Mouse (Mus musculus) adrenal gland, adult (tissue): ENCODE results near the gene Apba2.

ENCODE experiments used
- DNase-seq, 2 experiments: peaks; one replicate each; pipeline ENCODE4 v3.0.0; 2022 to 2023; ENCODE audit warnings: low spot score in 1 of 2; ENCODE audit not compliant: inconsistent age in 2 of 2

Apba2 gene

DNA sequence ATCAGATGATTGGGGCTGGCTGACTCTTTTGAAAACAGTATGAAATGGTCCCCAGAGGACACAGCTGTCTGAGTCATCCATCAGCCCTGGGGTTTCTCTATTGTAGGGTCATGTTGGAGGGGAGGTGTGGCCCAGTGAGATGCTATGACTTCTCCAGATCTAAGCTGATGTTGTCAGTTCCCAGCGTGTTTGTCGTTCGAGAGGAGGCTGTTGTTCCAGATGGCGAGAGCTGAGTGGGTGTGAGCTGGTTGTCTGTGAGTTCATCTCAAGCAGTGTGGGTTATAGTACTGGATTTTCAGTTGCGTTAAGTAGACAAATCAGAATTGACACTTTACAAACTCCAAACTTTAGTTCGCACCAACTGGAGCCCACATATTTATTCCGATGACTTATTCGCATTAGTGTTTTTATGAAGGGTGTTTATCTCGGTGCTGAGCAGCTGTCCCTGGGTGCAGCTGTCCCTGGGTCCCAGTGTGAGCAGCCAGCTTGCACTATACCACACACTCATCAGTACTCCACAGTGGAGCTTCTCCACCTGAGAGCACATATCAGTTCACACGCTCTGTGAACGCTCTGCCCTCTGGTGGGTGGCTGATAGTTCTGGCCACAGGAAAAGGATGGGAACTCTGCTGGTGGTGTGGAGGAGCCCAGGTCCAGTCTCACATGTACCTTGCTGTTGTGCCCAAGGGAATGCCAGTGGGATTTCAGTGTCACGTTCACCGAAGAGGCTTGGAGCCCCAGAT is 208.2 kb downstream of the Apba2 start:
- DNase-seq, result no peak

DNA sequence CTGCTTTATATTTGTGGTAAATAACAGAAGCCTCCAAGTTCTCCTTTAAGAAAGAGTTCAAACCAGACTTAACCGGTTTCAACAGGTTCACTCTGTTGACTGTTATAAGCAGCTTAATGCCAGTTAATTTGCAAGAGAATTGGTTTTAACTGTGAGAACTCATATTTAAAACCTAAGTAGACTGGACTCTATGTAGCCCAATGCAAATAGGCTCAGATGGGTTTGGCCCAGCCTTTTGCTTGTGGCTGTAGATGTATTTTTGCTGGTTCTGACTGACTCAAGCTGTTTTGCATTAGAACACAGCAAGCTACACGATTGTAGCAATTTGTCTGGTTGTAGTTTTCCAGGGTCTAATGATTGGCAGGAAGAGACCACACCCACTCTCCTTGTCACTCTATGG is 214.8 kb downstream of the Apba2 start:
- no peak for DNase-seq

DNA sequence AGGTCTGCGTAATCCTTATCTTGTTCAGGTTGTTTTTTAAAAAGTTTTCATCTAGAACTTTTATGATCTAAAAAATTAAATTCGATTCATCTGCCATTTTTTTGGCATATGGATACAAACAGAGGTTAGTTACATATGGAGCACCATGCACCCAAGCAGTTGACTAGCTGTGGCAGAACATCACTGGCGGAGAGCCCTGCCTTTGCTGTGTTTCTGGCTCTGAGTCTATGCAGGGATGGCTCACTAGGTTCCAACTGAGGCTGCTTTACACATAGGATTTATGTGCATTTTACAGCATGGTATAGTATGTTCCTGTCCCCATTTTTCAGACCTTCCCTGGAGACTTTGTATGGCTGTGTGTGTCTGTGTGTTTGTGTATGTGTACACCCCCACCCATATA is 221.8 kb downstream of the Apba2 start:
- no peak for DNase-seq

- DNase-seq, result no peak
These were observed 222.9 kb downstream of the Apba2 start for GRCm38 (mm10) chr7:64724409-64724808.

- peak in 1 of 2 experiments; percentile 35 for DNase-seq
These were observed 224.6 kb downstream of the Apba2 start for GRCm38 (mm10) chr7:64725967-64726695.

DNA sequence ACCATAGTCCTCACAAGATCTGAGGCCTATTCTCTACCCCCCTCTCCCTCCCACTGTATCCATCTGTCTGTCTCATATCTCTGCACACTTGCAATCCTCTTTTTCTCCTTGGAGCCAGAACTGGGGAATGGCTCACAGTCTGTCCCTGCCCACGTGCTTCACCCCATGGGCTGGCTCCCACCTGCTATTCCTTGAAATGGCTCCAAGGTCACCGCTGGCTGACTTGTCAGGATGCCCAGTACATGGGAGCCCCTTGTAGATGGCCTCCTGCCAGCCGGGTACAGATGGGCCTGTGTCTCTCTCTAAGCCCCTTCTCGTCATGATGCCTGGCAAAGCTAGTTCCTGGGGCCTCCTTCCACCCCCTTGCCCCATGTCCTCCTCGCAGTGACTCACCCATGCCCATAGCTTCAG is 226.7 kb downstream of the Apba2 start:
- DNase-seq, result peak; percentile 31 to 49

DNA sequence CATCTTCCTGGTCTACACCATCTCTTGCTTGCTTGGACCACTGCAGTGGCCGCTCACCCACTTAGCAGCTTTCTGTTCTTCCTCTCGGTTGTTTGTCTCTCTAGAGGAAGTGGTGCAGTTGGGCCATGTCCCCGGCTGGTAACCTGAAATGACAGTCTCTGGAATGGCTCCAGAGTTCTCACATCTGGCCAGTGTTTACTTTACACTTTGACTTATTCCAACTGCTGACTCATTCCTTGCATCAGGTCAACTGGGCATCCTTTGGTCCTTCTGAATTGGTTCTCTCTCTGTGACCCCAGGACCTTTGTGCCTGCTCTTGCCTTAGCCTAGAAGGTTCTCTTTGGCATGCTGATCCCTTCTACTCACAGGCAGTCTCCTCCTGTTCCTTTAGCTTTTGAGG is 227.3 kb downstream of the Apba2 start:
- DNase-seq, result no peak

DNA sequence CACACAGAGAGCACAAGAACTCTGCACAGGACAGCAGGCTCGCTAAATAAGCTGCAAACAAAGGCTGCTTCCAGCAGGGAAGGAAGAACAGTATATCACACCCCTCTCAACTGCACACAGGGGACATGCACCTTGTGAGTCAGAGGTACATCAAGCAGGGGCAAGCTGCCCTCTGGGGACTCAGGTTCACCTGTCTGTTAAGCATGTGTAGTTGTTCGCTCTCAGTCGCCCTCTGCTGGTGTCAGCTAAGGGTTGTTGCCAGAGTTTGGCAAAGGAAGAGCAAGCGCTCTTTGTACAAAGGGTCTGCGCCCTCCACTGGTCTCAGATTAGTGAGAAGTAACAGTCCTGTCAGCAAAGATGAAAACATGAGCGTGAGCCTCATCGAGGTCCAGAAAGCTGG is 228.3 kb downstream of the Apba2 start:
- peak in 1 of 2 experiments; percentile 74 for DNase-seq

DNA sequence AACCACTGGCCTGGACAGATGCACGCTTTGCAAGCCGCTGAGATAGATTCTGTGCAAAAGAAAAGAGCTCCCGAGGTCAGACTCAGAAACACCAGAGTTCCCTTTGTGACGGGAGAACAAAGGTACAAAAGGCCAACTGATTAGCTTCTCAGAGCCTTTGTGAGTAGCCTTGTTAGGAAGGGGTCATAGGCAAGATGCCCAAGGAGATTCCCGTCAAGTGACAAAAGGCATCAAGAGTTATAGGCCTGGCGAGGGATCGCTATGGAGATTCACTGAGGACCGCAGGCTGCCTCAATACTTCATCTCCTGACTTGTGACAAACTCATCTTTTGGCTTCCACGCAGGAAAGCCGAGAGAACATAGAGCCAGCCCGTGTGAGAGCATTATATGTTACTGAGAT is 237.6 kb downstream of the Apba2 start:
- DNase-seq, result peak in 1 of 2 experiments; percentile 35

GRCm38 (mm10) chr7:64741333-64742307 is 240.1 kb downstream of the Apba2 start:
- DNase-seq, result peak; percentile 47 to 84

- no peak for DNase-seq
These were observed 242.1 kb downstream of the Apba2 start for GRCm38 (mm10) chr7:64743610-64744009.

DNA sequence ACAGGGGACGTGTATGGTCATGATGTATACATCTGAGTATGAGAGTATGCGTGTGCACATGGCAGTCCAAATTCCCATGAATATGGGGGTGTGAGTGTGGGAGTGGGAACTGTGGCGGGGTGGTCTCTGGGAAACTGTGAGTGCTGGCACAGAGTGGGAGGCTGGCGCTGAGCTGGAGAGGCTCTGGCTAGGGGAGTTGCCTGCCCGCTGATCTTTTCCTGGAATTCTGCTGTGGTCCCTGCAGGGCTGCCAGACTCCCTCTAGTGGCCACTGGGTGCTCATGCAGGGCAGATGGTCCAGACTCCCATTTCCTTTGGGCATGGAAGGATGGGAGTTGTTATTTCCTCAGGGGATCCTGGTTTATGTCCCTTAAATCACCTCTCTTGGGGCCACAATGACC is 250.0 kb downstream of the Apba2 start:
- peak; percentile 54 to 81 for DNase-seq

GRCm38 (mm10) chr7:64752133-64752532 is 250.6 kb downstream of the Apba2 start:
- DNase-seq, result no peak

- peak; percentile 40 to 77 for DNase-seq
These were observed 252.2 kb downstream of the Apba2 start for GRCm38 (mm10) chr7:64753678-64754077.

DNA sequence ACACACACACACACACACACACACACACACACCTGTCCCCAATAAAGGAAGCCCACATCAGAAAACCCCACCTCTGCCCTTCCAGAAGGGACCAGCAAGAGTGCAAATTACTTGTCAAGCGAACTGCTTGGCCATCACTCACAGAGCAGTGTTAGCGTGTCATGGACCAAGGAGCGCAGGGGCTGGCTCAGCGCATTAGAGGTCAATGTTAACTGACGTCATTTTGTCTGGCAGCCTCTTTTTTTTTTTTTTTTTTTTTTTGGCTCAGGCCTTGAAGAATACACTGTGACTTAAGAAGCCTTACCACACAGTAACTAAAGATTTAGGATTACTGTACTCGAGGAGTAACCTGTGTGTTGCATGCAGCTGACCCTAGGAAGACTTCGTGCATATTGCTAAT is 252.7 kb downstream of the Apba2 start:
- DNase-seq, result peak; percentile 71 to 83

GRCm38 (mm10) chr7:64755141-64755540 is 253.6 kb downstream of the Apba2 start:
- no peak for DNase-seq

DNA sequence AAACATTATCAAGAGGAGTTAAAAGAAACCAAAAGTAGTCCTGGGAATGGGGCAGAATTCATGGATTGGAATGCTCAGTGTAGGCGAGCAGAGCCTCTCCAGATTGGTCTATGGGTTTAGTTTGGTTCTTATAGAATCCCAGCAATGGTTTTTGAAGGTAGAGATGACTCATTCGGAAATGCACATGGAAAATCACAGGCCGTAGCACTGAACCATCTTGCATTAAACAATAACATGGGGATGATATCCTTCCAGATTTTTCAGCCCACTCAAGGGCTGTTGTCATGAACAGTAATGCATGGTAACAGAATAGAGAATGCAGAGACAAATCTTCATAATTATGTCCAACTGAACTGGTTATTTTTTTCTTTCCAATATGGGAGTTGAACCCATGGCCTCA is 264.1 kb downstream of the Apba2 start:
- no peak for DNase-seq

DNA sequence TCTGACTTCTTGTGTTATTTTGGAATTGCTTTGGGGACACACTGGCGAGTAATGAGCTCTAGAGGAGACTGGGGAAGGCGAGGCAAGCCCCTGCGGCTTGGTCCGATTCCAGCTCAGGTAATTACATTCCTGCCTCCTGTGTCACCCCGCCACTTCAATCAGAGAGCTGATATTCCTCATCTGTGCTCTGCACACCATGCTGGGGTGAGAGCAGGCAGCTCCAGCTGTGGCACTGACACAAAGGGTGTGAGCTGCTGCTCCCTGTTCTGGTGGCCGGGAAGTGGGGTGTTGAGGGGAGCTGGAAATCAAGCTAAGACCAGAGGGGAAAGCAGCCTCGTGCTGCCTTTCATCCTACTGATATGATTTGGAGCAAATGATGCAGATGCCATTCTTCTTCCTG is 268.3 kb downstream of the Apba2 start:
- DNase-seq, result no peak

- DNase-seq, result peak in 1 of 2 experiments; percentile 30
These were observed 269.4 kb downstream of the Apba2 start for GRCm38 (mm10) chr7:64770779-64771390.

DNA sequence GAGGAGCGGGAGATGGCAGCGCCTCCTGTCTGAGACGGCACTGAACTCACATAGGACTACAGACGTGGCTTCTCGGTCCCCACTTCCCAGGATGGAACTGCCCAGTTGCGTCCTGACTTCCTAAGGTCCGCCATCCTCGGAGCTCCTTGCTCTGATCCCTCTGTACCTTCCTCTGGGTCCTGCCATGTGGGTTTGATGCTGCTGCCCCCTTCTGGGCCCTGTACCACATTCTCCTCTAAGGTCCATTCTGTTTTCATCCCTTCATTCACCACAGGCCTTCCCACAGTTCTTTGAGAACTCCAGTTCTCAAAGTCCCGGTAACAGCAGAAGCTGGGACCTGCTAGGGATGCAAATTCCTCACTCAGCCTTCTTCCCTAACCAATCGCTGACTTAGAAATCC is 272.0 kb downstream of the Apba2 start:
- no peak for DNase-seq
